Mouse (Mus musculus) hindbrain, embryonic 12.5 days (tissue): ENCODE measurements around the gene Mrpl54. TPM values are rescaled to one million over a fixed set of nuclear protein-coding genes. Genes with fewer than 3 reads are reported as not detected.

Experiments used
- microRNA-seq: library from miRNA; unstranded; fragments of <30 nt; microRNA quantifications from one replicate; pipeline ENCODE4, GENCODE M21; 2017
- polyA plus RNA-seq: library from polyadenylated mRNA; unstranded; fragments of >200 nt; fragmentation: Nextera tagmentation; extraction: Ambion mirVana; gene quantifications from 2 replicates; pipeline ENCODE4 v1.2.1, GENCODE M21; 2016

The Mrpl54 gene
- polyA plus RNA-seq, 1 experiment from 2014 or later: 155 TPM

Small RNAs within 50 kb of the gene (microRNA-seq; reads per million reads assigned to microRNA genes)
- 13.8 reads per million, percentile 25 among the genes with 10 or more reads in this experiment for gene Mir3057

Other genes starting within 250 kb of the Mrpl54 start
- gene Diras1, start 241.3 kb downstream of the Mrpl54 start, polyA plus RNA-seq: 16.4 and 16.7 TPM in 2 replicates
- gene Slc39a3, start 229.5 kb downstream of the Mrpl54 start, polyA plus RNA-seq: 33.8 and 37.0 TPM in 2 replicates
- gene Sgta, start 206.8 kb downstream of the Mrpl54 start, polyA plus RNA-seq: 259 and 269 TPM in 2 replicates
- 57.5 and 58.0 TPM in 2 replicates for gene Thop1, start 196.9 kb downstream of the Mrpl54 start, polyA plus RNA-seq
- 0.12 and 0.46 TPM in 2 replicates for gene Creb3l3, start 168.1 kb downstream of the Mrpl54 start, polyA plus RNA-seq
- gene Map2k2, start 161.0 kb downstream of the Mrpl54 start, polyA plus RNA-seq: 223 and 232 TPM in 2 replicates
- gene Zbtb7a, start 131.7 kb downstream of the Mrpl54 start, polyA plus RNA-seq: 17.7 and 18.2 TPM in 2 replicates
- 56.7 and 59.2 TPM in 2 replicates for gene Pias4, start 99.0 kb downstream of the Mrpl54 start, polyA plus RNA-seq
- 539 TPM in 2 replicates for gene Eef2, start 90.3 kb downstream of the Mrpl54 start, polyA plus RNA-seq
- 86.4 and 94.5 TPM in 2 replicates for gene Dapk3, start 83.9 kb downstream of the Mrpl54 start, polyA plus RNA-seq
- not detected in 2 replicates for gene 4930442H23Rik, start 83.1 kb downstream of the Mrpl54 start, polyA plus RNA-seq
- not detected in 2 replicates for gene Nmrk2, start 64.9 kb downstream of the Mrpl54 start, polyA plus RNA-seq
- gene Atcay, start 36.1 kb downstream of the Mrpl54 start, polyA plus RNA-seq: 33.7 and 36.8 TPM in 2 replicates
- 14.0 and 15.6 TPM in 2 replicates for gene Zfr2, start 33.8 kb downstream of the Mrpl54 start, polyA plus RNA-seq
- gene Matk, start 14.0 kb downstream of the Mrpl54 start, polyA plus RNA-seq: 6.3 and 6.8 TPM in 2 replicates
- gene Apba3, start within 50 bp of the Mrpl54 start, polyA plus RNA-seq: 36.9 and 38.1 TPM in 2 replicates
- gene Tjp3, start 24.6 kb upstream of the Mrpl54 start, polyA plus RNA-seq: 5.4 and 6.8 TPM in 2 replicates
- gene Pip5k1c, start 26.0 kb upstream of the Mrpl54 start, polyA plus RNA-seq: 97.3 and 103 TPM in 2 replicates
- 53.3 and 54.5 TPM in 2 replicates for gene Cactin, start 54.2 kb upstream of the Mrpl54 start, polyA plus RNA-seq
- gene Tbxa2r, start 61.8 kb upstream of the Mrpl54 start, polyA plus RNA-seq: 2.7 and 3.1 TPM in 2 replicates
- not detected in 2 replicates for gene Gipc3, start 76.3 kb upstream of the Mrpl54 start, polyA plus RNA-seq
- gene Hmg20b, start 83.5 kb upstream of the Mrpl54 start, polyA plus RNA-seq: 92.0 and 93.4 TPM in 2 replicates
- 11.4 and 12.9 TPM in 2 replicates for gene Mfsd12, start 90.6 kb upstream of the Mrpl54 start, polyA plus RNA-seq
- 0.52 and 0.88 TPM in 2 replicates for gene 4930404N11Rik, start 98.9 kb upstream of the Mrpl54 start, polyA plus RNA-seq
- gene Fzr1, start 111.6 kb upstream of the Mrpl54 start, polyA plus RNA-seq: 132 and 134 TPM in 2 replicates
- gene Dohh, start 117.5 kb upstream of the Mrpl54 start, polyA plus RNA-seq: 62.7 and 67.5 TPM in 2 replicates
- gene Gm48551, start 117.5 kb upstream of the Mrpl54 start, polyA plus RNA-seq: 5.7 and 5.9 TPM in 2 replicates
- gene Gm48552, start 122.1 kb upstream of the Mrpl54 start, polyA plus RNA-seq: 1.1 and 2.4 TPM in 2 replicates
- 1.9 and 2.7 TPM in 2 replicates for gene Smim24, start 126.1 kb upstream of the Mrpl54 start, polyA plus RNA-seq
- gene Nfic, start 188.7 kb upstream of the Mrpl54 start, polyA plus RNA-seq: 30.9 and 31.5 TPM in 2 replicates
- gene Celf5, start 215.8 kb upstream of the Mrpl54 start, polyA plus RNA-seq: 37.1 and 41.3 TPM in 2 replicates
- gene Ncln, start 229.5 kb upstream of the Mrpl54 start, polyA plus RNA-seq: 75.1 and 79.5 TPM in 2 replicates
- 0.52 and 0.65 TPM in 2 replicates for gene S1pr4, start 233.2 kb upstream of the Mrpl54 start, polyA plus RNA-seq